26 mouse cellular contexts compared by ENCODE assay signal in the genomic region with DNA sequence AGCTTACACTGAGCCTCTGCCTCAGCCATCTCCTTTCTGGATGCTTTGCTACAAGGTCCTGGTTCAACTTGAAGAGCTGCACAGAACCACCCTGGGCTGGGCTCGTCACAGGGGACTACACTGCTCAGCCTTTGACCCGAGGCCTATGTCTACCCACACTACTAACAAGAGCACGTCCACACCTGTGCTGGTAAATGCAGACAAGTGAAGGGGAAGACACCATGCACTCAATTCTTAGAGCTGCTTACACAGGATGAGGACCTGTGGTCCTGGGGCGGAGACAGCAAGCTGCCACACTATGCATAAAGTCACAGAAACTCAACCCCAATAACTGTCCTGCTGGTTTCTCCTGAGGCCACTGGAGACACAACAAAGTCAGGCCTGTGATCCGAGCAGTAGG. TPM values are rescaled to one million over a fixed set of nuclear protein-coding genes. Genes with fewer than 3 reads are reported as not detected.
DNase-seq lines count a peak whose midpoint lies in the region; ATAC-seq and TF ChIP-seq lines count a peak whose summit lies in the region.
"Had no signal": no experiment of that assay in that cellular context is flagged by ENCODE, and none has a peak within 500 bp of the region (broad histone marks: within the 10 kb centered on the region; RNA-seq: fewer than 3 reads in every experiment).

No protein-coding gene starts in this region.

- no peak overlapping the region for H3K9ac ChIP-seq in forebrain, embryonic 16.5 days (replicated peaks; ENCODE audit: low read depth, low read length)
- H3K9ac ChIP-seq: embryonic facial prominence, embryonic 12.5 days; heart, embryonic 12.5 days; liver, embryonic 15.5 days; lung, embryonic 15.5 days; midbrain, embryonic 15.5 days; stomach, embryonic 15.5 days had no signal

- peak overlapping the region; percentile 100 for H3K27ac ChIP-seq in thymus, adult 2 months (ENCODE audit: control insufficient read depth, insufficient read depth, low read length)
- peak overlapping the region; percentile 70 for H3K27ac ChIP-seq in bone marrow, adult 2 months (ENCODE audit: control insufficient read depth, insufficient read depth, low read depth, low read length, poor library complexity)
- H3K27ac ChIP-seq in forebrain, embryonic 16.5 days (ENCODE audit: low read length), result no peak overlapping the region
- H3K27ac ChIP-seq: embryonic facial prominence, embryonic 12.5 days; heart, adult 2 months; liver, embryonic 15.5 days; lung, embryonic 15.5 days; midbrain, embryonic 10.5 days; midbrain, embryonic 15.5 days; stomach, embryonic 15.5 days had no signal

- TF ChIP-seq CTCF in thymus, adult 2 months (IDR thresholded peaks at IDR 0.05; ENCODE audit: borderline replicate concordance, control insufficient read depth, extremely low read depth, insufficient read depth, low read length, poor library complexity), result no peak
- TF ChIP-seq CTCF in bone marrow, adult 2 months (IDR thresholded peaks at IDR 0.05; ENCODE audit: control insufficient read depth, insufficient read depth, low read length), result no peak

- no peak overlapping the region for H3K4me2 ChIP-seq in forebrain, embryonic 16.5 days (ENCODE audit: low read length)
- H3K4me2 ChIP-seq: embryonic facial prominence, embryonic 12.5 days; heart, embryonic 12.5 days; liver, embryonic 15.5 days; lung, embryonic 15.5 days; midbrain, embryonic 15.5 days; stomach, embryonic 15.5 days had no signal

- H3K4me1 ChIP-seq in thymus, adult 2 months (replicated peaks; ENCODE audit: control insufficient read depth, insufficient read depth, low read length), result peaks cover 48% of the 10 kb centered on the region
- peaks cover 11% of the 10 kb centered on the region for H3K4me1 ChIP-seq in bone marrow, adult 2 months (ENCODE audit: control insufficient read depth, insufficient read depth, low read length)
- H3K4me1 ChIP-seq in forebrain, embryonic 16.5 days (replicated peaks; ENCODE audit: control insufficient read depth, insufficient read depth, low read length), result no peaks in the 10 kb centered on the region
- H3K4me1 ChIP-seq: embryonic facial prominence, embryonic 12.5 days; heart, embryonic 12.5 days; liver, embryonic 15.5 days; lung, embryonic 15.5 days; midbrain, embryonic 10.5 days; midbrain, embryonic 15.5 days; stomach, embryonic 15.5 days had no signal

- no peaks in the 10 kb centered on the region; the same call in 1 of the 2 replicates for H3K36me3 ChIP-seq in thymus, adult 2 months (ENCODE audit: control insufficient read depth, insufficient read depth, low read length)
- peaks cover 12% of the 10 kb centered on the region for H3K36me3 ChIP-seq in forebrain, embryonic 16.5 days (ENCODE audit: control insufficient read depth, insufficient read depth)

- peak; percentile 37 for DNase-seq in thymus, adult 2 months
- DNase-seq in thymus, postnatal 25 days, result no peak
- peak; percentile 40 for DNase-seq in naive thymus-derived CD4-positive, alpha-beta T cell, adult 2 months (ENCODE audit: low read depth)
- DNase-seq in thymus, postnatal 4 days, result peak; percentile 51
- no peak for DNase-seq in ovary, postnatal 14 days (ENCODE audit: low spot score)
- DNase-seq: adrenal gland, postnatal 25 days; cerebellum, adult 8-10 months; cerebellum, postnatal 36 days; gastrocnemius, postnatal 36 days; heart, postnatal 10 days; kidney, adult 8-10 months; kidney, postnatal 10 days; right cerebral cortex, postnatal 4 days had no signal

- WGBS in thymus, adult 2 months, result 33% methylated on average over 5 of the region's 5 CpGs
- WGBS in bone marrow, adult 2 months, result 83% methylated on average over 5 of the region's 5 CpGs
- WGBS in forebrain, embryonic 16.5 days, result 90% methylated on average over 5 of the region's 5 CpGs

- no peaks in the 10 kb centered on the region for H3K9me3 ChIP-seq in forebrain, embryonic 16.5 days (ENCODE audit: control insufficient read depth, low read length)
- H3K9me3 ChIP-seq: embryonic facial prominence, embryonic 12.5 days; heart, embryonic 12.5 days; liver, embryonic 15.5 days; lung, embryonic 15.5 days; midbrain, embryonic 10.5 days; midbrain, embryonic 15.5 days; stomach, embryonic 15.5 days had no signal

- H3K4me3 ChIP-seq in thymus, adult 2 months (ENCODE audit: control insufficient read depth, insufficient read depth, low read length), result no peak overlapping the region
- H3K4me3 ChIP-seq in bone marrow, adult 2 months (replicated peaks; ENCODE audit: control insufficient read depth, low read depth, low read length), result no peak overlapping the region
- H3K4me3 ChIP-seq in forebrain, embryonic 16.5 days (replicated peaks; ENCODE audit: low read length), result no peak overlapping the region
- H3K4me3 ChIP-seq: embryonic facial prominence, embryonic 12.5 days; heart, adult 2 months; heart, embryonic 12.5 days; liver, embryonic 15.5 days; lung, embryonic 15.5 days; midbrain, embryonic 10.5 days; midbrain, embryonic 15.5 days; stomach, embryonic 15.5 days had no signal

- no peak for ATAC-seq in forebrain, embryonic 16.5 days
- ATAC-seq: forebrain, embryonic 14.5 days; hindbrain, embryonic 16.5 days; intestine, embryonic 16.5 days; midbrain, embryonic 15.5 days had no signal

- no peak for TF ChIP-seq POLR2A in thymus, adult 2 months (IDR thresholded peaks at IDR 0.05; ENCODE audit: control insufficient read depth, extremely low read depth, insufficient read depth, low read length, poor library complexity)
- no peak for TF ChIP-seq POLR2A in bone marrow, adult 2 months (IDR thresholded peaks at IDR 0.05; ENCODE audit: borderline replicate concordance, control insufficient read depth, low read depth, low read length)

- H3K27me3 ChIP-seq in thymus, adult 2 months (ENCODE audit: control insufficient read depth, insufficient read depth, low read length), result no peaks in the 10 kb centered on the region
- no peaks in the 10 kb centered on the region for H3K27me3 ChIP-seq in forebrain, embryonic 16.5 days (replicated peaks; ENCODE audit: control insufficient read depth, insufficient read depth, low read length)
- H3K27me3 ChIP-seq: embryonic facial prominence, embryonic 12.5 days; heart, embryonic 12.5 days; liver, embryonic 15.5 days; lung, embryonic 15.5 days; midbrain, embryonic 15.5 days; stomach, embryonic 15.5 days had no signal

RNA-seq across cellular contexts. Expression of a gene that starts 21.5 kb away (rescaled TPM):
- polyA plus RNA-seq in thymus, adult 2 months (2012; rRNA removed), result 49.8 and 53.2 TPM in 2 replicates
- polyA plus RNA-seq in bone marrow, adult 2 months (2011; ENCODE audit: insufficient read depth, insufficient read length, low replicate concordance, missing spikeins), result 16.9 and 26.4 TPM in 2 replicates
- 60.0 and 62.6 TPM in 2 replicates for polyA plus RNA-seq in forebrain, embryonic 16.5 days (2015; fragmentation: Nextera tagmentation; extraction: Ambion mirVana)

RNA-seq across cellular contexts. Expression of a gene that starts 21.7 kb away (rescaled TPM):
- polyA plus RNA-seq in thymus, adult 2 months (2012; rRNA removed), result 53.5 and 56.7 TPM in 2 replicates
- polyA plus RNA-seq in bone marrow, adult 2 months (2011; ENCODE audit: insufficient read depth, insufficient read length, low replicate concordance, missing spikeins), result 2.4 and 7.7 TPM in 2 replicates
- 26.9 and 33.5 TPM in 2 replicates for polyA plus RNA-seq in forebrain, embryonic 16.5 days (2015; fragmentation: Nextera tagmentation; extraction: Ambion mirVana)

RNA-seq across cellular contexts. Expression of a gene that starts 37.1 kb away (rescaled TPM):
- polyA plus RNA-seq in thymus, adult 2 months (2012; rRNA removed), result 17.3 and 18.1 TPM in 2 replicates
- 11.0 and 16.7 TPM in 2 replicates for polyA plus RNA-seq in bone marrow, adult 2 months (2011; ENCODE audit: insufficient read depth, insufficient read length, low replicate concordance, missing spikeins)
- polyA plus RNA-seq in forebrain, embryonic 16.5 days (2015; fragmentation: Nextera tagmentation; extraction: Ambion mirVana), result 26.0 and 29.4 TPM in 2 replicates

RNA-seq across cellular contexts. Expression of a gene that starts 51.4 kb away (rescaled TPM):
- polyA plus RNA-seq in thymus, adult 2 months (2012; rRNA removed), result 14.2 and 15.5 TPM in 2 replicates
- not detected in 2 replicates for polyA plus RNA-seq in bone marrow, adult 2 months (2011; ENCODE audit: insufficient read depth, insufficient read length, low replicate concordance, missing spikeins)
- 0.25 TPM in 1 of 2 replicates, not detected in the other for polyA plus RNA-seq in forebrain, embryonic 16.5 days (2015; fragmentation: Nextera tagmentation; extraction: Ambion mirVana)

Comparison
In these comparisons a context has a peak if more than half of its experiments do, and no peak if none do; other contexts are left out.
1. DNase-seq: peak in thymus, adult 2 months (single experiment), naive thymus-derived CD4-positive, alpha-beta T cell, adult 2 months (single experiment) and thymus, postnatal 4 days (single experiment); none in thymus, postnatal 25 days (single experiment) and ovary, postnatal 14 days (single experiment).